Mouse (Mus musculus): ENCODE data around the gene Gigyf2.

GRCm38 (mm10) chr1:87492285-87492684 lies 165.5 kb downstream of the Gigyf2 start:
- TF ChIP-seq EP300 (optimal IDR thresholded peaks at IDR 0.05) (no peak), CTCF (IDR thresholded peaks at IDR 0.05; ENCODE audit: low read depth) (no peak)
